Mouse (Mus musculus) embryo, embryonic 10 days (tissue): ENCODE data around the gene Ccdc171.
"Not testable (repeated sequence)": the region's sequence is repeated elsewhere in the genome, so short reads cannot be mapped to it uniquely, and the experiment has no call there.

Source experiments
- DNase-seq: peaks from one replicate; pipeline ENCODE4 v3.0.0-alpha.2; 2015; ENCODE audit warnings: low spot score

The Ccdc171 gene

DNA sequence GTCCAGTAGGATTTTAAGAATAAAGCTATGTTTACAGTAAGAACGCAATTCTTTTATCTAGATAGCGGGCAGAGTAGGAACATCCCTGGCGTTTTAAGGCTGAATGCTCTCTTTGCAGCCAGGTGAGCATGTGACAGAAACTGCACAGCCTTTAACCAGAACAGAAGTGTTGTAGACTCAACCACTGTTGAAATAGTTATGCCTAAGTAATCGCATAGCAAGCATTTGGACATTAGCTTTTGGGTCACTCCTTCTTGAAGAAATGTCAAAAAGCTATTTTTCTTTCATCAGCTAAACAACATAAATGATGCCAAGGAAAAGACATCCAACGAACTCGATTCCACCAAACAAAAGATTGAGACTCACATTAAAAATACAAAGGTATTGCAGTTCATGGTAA, 131.7 kb downstream of the Ccdc171 start:
- peak; percentile 10 for DNase-seq

DNA sequence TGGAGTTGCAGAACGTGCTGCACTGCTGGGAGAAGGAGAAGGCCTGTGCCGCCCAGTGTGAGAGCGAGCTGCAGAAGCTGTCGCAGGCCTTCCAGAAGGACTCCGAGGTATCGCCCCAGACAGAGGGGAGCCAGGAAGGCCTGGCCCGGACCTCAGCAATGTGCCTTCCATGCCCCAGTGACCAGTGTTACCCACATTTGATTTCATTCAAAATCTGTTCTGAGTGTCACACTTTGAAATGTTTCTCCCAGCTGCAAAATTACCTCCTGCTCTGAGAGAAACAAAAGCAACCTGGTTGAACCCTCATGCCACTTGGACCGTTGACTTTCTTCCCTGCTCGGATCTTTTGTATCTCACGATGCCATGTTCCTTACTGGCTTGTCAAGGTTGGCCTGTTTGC, 133.1 kb downstream of the Ccdc171 start:
- DNase-seq = no peak

DNA sequence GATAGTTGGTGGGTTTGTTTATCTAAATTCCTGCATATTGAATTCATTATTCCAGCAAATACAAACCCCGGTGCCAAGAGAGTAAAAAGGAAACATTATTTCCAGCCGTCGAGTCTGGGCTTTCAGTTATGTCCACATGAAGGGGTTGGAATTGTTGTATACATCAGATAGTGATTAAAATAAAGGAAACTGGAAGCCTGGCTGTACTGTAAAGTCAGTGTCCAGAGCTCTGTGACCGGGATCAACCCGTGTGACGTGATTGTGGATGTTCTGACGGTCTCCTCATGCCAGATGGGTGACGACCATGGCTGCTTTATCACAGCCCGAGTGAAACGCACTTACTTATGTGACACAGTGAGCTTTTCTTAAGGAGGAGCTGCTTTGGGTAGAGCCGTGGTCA, 134.1 kb downstream of the Ccdc171 start:
- DNase-seq = no peak

DNA sequence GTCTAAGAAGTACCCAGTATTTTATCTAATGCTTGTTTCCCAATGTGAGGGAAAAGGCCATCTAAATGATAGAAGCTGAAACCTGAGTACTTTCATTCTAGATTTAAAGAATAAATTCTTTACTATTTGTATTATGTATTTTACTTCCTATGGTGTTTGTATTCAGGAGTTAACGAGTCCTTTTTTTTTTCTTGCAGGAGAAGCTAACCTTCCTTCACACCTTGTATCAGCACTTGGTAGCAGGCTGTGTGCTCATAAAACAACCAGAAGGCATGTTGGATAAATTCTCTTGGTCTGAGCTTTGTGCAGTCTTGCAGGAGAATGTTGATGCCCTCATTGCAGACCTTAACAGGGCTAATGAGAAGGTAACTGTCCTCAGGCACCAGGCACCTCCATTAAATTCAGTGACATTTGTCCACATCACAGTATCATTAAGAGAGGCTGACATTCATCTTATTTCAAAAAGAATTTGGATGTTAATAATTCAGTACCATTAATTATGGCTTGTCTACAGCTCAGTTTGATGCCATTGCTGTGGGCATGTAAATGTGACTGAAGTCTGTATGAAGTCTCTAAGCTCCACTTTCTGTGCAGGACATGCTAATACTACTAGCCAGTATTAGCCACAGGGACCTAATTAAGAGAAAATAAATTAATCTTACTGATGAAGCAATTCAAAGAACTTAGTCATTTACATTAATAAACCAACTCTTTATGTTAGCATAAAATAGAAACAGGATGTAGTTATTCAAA, 136.3 kb downstream of the Ccdc171 start:
- DNase-seq = no peak

DNA sequence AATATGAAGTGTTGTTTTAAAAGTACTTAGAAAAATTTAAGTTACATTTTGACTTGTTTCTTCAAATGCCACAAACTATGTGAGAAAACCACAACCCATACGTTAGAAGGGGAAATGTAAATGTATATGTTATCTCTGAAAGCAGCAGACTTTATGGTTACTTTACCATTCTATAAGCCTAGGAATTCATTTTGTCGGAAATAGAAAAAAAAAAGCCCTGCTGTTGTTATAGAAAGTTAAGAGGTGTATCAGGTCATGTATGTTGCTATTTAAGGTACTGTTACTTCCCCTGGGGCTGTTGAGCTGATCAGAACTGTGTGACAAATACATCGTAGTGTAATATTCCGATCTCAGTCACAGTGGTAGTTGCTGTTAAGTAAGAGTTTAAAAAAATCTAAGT, 137.0 kb downstream of the Ccdc171 start:
- no peak for DNase-seq

DNA sequence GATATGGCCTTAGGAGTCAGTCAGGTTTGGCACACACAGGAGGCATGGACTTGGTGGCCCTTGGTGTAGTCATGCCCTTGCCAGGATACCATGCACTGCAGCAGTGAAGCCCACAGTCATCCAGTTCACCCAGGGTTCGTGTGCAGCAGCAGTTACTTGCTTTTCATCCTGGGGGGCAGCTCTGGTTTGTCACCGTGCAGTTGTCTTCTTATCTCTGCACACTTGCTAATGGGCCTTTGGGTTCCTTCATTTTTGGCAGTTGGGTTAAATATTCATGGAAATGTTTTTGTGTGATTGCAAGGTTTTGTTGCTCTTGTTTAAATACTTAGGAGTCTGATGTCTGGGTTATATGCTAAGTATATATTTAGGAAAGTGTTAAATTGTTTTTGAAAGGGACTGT, 144.2 kb downstream of the Ccdc171 start:
- no peak for DNase-seq

DNA sequence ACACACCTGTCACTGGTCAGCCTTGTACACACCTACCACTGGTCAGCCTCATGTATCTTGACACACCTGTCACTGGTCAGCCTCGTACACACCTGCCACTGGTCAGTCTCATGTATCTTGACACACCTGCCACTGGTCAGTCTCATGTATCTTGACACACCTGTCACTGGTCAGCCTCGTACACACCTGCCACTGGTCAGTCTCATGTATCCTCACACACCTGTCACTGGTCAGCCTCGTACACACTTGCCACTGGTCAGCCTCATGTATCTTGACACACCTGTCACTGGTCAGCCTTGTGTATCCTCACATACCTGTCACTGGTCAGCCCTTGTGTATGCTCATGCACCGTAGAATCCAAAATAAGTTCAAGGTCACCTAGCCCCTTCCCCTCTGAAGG, 150.0 kb downstream of the Ccdc171 start:
- DNase-seq = not testable (repeated sequence)

DNA sequence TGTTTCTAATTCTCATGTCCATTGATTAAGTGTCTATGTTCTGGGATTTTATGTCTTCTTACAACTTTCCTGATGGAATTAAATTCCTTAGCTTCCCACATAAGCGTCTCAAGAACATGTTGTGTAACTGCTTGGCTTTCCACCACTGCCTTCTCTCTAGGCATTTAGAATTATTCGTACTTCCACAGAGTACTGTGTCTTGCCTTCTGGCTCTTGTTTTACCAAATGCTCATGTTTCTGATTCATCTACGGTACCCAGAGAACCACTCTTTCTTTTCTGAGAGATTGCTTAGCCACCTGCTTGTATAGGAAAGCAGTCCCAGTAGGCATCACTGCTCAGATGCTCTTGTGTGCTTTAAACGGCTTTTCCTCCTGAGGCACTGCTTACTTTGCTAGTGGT, 151.1 kb downstream of the Ccdc171 start:
- DNase-seq = no peak

DNA sequence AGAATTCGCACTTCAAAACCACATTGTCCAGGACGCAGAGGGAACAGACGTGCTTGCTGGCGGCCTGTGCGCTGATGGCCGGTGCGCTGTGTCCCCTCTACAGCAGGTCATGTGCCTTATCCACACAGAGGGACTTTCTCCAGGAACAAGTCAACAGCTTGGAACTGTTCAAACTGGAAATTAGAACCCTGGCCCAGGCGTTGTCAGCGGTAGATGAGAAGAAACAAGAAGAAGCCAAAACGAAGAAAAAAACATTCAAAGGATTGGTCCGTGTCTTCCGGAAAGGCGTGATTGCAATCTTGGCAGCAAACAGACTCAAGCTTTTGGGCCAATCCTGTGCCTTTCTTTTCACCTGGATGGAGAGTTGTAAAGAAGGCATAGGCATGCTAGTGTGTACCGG, 155.7 kb downstream of the Ccdc171 start:
- no peak for DNase-seq

DNA sequence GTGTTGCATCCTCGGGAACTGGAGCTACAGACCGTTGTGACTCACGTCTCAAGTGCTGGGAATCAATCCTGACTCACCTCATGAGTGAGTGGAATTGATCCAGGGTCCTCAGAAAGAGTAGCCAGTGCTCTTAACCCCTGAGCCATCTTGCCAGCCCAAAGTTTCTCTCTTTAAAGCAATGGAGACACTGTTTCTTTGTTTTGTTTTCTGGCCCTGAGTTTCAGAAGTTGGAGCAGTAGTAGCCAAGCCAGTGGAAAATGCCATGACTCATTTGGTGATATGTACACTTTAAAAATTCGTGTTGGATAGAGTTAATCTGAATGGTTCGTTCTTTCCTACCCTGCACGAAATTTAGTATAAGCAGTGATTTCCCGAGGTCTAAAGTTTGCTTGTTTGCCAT, 157.5 kb downstream of the Ccdc171 start:
- no peak for DNase-seq

DNA sequence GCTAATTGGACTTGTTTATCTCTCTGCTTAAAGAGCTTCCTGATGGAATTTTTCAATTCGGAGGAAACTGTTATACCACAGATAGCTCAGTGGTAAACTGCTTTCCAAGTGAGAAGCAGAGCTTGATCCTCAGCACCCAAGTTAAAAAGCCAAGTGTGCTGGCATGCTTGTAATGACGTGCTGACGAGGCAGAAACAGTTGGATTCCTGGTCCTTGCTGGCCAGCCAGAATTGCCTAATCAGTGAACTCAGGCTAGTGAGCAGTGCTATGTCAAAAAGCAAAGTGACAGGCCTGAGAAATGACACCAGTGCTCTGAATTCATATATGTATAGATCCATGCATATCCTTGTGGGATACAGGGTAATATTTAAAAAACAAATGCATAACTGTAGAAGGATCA, 174.8 kb downstream of the Ccdc171 start:
- DNase-seq = no peak

DNA sequence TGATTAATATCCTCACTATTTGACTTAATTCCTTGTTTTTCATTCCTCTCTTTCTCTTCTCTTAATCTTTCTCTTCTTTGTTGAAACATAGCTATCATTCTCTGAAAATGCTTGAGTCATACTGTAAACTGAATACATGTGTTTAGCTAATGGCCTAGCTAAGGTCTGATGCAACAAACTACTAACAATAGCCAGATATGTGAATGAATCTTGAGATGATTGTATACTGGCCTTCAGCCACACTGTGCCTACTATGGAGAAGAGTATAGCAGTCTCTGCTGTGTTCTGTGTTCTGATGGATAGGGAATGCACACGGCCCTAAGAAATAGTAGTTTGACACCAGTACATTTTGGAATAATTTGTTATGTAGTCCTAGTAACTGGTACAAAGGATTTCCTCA, 191.7 kb downstream of the Ccdc171 start:
- no peak for DNase-seq

DNA sequence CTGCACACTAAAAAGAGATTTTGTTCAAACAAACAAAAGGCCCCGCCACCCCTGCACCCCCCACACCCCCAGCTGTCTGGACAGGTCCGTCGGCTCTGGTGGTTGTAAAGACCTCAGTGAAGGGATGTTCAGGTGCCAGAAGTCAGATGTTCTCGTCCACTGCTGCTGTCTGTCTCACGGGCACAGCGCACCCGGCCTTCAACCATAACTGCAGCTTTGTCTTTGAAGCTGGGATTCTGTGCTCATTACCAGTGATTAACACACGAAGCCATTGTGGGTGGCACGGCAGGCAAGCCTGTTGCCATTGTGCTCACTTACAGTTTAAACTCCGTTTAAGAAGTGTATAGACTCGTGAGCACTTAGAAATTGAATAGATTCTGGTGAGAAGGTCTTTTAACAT, 194.5 kb downstream of the Ccdc171 start:
- peak; percentile 14 for DNase-seq

DNA sequence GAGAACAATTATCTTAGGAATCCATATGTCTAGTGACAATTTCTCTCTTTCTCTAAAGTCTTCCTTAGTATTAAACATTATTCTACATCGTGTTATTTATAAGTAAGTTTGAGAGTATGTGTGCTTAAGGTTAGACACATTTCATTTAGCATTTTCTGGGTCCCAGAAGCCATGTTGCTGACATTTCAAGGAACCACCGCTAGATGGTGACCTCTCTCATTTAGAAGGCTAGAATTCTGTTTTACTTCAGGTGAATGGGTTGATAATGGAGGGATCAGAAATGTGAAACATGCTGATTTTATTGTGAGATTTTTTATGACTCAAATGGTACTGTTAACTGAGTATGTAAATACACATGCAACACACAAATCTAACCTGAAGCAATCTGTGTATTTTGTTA, 199.8 kb downstream of the Ccdc171 start:
- DNase-seq = peak; percentile 70

DNA sequence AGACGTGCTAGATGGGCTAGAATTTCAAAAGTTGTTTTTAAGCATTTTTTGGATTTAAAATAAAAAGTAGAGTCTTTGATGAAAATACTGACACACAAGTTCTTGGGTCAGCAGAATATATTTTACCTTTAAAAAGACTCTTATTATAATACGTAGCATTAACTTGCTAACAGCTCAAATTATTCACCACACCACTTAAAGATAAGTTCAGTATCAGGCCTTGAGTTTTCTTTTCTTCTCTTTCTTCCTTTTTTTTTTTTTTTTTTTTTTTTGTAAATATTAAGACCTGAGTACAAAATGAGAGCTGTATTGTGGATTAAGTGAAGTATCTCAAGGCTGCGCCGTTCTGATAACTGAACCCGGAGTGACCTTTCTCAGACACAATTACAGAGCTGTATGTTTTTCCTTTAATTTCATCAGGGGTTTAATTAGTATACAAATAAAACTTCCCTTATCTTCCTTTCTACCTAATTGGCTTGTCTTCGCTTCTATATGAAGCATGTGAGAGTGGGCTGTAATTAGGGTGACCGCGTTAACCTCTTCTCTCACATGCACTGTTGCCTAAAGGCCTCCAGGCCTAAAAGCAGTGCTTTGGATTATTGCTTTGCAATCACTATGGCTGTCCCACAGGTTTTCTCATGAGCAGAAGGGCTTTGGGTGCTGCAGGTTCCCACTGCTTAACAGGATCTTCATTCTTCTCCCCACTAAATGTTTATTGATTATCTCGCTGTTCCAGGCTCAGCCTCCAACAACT, 214.0 kb downstream of the Ccdc171 start:
- DNase-seq = no peak

DNA sequence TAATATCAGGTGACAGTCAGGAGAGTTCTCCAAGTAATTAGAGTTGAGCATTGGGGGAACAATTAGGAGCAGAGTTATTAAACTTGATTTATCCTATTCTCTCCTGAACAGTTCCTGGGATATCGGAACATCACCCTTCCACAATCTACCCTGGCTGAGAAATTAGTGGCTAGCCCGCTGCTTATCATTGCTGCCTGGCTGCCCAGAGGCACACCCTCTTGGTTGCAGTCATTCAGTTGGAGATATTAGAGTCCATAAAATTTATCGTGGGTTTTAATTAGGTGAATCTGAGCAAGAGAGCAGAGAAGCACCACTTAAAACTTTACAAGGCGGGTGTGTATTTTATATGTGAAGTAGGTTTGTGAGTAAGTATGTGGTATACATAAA, 214.5 kb downstream of the Ccdc171 start:
- no peak for DNase-seq

DNA sequence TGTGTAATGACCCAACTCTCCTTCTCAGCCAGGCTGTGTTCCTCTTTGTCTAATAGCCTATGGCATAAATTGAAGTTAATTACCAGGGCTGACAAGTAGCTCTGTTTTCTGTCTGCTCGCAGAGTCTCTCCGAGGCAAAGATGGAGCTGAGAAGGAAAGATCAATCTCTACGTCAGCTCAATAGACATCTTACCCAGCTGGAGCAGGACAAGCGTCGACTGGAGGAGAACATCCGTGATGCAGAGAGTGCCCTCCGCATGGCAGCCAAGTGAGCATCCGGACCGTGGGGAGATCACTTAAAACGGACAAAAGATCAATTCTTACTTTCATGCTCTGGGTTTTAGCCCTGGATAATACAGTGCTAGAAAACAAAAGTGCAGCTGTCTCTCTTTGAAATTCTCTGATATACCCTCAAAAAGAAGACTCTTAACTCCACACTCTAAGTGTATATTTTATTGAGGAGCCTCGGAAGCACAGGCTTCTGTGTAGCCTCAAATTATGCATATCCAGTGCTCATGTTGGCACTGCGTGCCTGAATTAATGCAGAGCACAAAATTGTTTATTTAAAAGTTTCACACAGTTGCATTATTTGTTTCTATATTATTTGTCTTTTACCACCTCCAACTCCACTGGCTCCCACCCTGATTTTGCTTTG, 217.6 kb downstream of the Ccdc171 start:
- peak; percentile 29 for DNase-seq

DNA sequence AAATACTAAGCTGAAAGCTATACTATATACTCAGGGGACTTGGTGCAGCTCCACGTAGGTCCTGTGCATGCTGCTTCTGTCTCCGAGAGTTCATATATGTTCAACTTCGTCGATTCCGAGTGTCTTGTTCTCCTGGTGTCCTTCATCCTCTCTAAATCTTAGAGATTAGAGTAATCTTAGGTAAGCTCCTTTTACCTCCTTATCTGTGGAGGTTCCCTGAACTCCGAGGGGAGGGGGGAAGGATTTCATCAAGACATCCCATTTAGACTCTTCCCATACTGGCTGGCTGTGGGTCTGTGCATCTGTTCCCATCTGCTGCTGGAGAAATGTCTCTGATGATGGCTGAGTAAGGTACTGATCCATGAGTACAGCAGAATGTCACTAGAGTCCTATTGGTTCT, 249.8 kb downstream of the Ccdc171 start:
- DNase-seq = no peak

DNA sequence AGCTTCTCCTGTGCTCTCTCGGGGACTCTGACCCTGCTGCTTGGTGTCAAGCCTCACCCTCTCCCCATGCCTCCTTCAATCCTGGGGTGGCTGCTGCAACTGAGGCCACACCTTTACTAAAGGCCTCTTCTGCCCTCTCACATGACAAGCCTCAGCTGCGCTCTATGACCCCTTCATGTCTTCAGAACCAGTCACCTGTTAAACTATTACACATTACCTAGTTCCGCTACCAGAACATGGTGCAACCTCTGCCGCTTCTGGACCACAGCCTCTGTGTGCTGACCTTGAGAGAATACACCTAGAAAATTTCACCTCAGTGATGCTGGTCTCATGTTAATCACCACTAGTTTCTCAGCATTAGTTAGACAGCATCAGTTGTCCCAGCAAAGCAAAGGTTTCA, 254.7 kb downstream of the Ccdc171 start:
- no peak for DNase-seq

DNA sequence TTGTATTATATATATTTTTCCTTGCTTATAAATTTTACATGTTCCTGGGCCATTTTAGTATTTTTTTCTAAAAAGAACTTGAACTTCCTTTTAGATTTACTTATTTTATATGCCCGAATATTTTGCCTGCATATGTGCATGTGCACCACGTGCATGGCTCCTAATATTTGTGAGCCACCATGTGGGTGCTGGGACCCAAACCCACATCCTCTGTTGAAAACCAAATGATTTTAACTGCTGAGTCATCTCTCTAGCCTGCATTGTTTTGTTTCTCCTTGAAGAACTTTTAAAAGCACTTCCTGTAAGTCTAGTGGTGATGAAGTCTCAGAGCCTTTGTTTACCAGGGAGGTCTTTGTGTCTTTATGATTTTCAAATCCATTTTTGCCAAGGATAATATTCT, 259.8 kb downstream of the Ccdc171 start:
- no peak for DNase-seq

DNA sequence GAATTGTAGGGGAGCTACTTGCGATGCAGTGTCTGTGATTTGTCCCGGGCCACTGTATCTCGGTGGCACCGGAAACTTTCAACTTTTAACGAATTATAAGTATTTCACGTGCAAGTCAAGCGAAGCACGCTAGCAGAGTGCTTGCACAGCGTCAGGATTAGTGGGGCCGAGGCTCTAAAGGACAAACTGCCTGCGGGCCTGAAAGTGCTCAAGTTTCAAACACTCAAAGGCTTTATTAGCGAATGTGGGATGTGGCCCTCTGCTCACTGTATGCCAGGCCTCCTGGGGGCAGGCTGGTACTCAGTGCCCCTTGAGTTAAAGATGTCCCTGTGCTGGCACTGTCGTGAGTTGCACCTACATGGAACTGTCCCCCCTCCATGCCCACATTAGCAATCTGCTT, 266.5 kb downstream of the Ccdc171 start:
- DNase-seq = peak; percentile 68

DNA sequence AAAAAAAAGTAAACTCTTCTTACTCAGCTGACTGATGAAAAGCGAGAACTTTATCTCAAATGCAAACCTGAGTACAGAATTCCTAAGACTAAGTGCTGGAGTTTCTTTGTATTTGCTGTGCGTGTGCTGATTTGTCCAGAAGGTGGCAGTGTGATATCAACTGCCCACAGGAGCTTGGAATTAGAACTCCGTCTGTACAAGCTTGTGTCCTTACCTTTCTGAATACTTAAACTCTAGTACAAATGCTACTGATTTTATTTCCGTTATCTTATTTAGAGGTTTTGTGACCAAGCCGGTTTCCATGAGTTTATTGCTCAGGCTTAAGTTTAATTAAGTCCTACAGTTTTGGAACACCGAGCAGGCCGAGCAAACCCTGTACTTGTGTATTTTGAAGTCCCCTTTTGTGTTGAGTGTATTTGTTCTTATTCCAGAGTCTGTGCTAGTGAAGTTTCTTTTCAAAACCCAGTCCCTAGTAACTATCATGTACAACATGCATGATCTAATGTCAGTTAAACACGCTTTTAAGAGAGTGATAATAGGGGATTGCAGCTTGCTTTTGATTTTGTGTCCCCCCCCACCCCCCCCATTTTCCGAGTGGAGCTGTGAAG, 269.1 kb downstream of the Ccdc171 start:
- peak; percentile 86 for DNase-seq

DNA sequence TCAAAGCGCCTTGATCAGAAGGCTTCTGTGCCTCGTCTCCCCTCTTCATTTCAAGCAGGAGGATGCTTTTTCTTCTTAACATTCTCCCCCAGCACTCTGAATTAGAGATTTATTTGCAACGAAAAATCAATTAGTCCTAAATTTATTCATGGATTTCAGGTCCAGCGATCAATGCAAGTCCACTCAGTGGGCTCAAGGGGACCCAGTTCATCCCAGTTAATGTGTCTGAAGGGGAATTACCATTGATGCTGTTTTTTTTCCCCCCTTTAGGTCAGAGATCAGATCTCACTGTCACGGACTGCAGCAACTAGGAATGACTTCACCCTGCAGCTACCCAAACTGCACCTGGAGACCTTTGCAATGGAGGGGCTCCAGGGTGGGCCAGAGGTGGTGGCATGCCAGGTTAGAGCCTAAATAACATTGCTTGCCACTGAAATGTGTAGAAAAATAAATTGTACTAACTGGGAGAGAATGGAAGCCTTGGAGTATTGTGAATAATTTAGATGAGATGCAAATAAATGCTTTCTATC, 269.6 kb downstream of the Ccdc171 start:
- DNase-seq = no peak
